Mouse (Mus musculus): ENCODE data around the gene Greb1. TPM values are rescaled to one million over a fixed set of nuclear protein-coding genes. Genes with fewer than 3 reads are reported as not detected.

Gene Greb1
- polyA plus RNA-seq, 1 experiment from 2014 or later = 2.0 TPM

GRCm38 (mm10) chr12:16805511-16805910 is 4.8 kb upstream of the Greb1 start:
- DNase-seq (ENCODE audit: low spot score) = peak; percentile 77

GRCm38 (mm10) chr12:16803956-16804430 is 3.3 kb upstream of the Greb1 start:
- DNase-seq (ENCODE audit: low spot score) = no peak

GRCm38 (mm10) chr12:16803237-16803955 is 2.7 kb upstream of the Greb1 start:
- DNase-seq (ENCODE audit: low spot score) = no peak

DNA sequence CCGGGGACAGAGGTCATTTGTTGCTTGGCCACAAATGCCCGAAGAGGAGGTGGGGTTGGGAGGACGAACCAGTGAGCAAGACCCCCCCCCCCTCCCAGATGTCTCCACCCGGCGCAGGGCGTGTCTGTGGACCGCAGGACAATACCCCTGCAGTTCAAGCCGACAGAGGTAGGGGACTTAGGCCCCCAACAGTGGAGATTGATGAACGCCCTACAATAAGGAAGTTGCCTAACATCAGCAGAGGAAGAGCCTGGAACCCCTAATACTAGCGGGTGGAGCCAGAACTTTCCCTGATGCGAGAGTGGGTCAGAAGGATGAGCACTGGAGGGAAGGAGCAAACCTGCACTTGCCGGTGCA is 251 bp upstream of the Greb1 start:
- no peak for DNase-seq (ENCODE audit: low spot score)

GRCm38 (mm10) chr12:16799928-16800258 is 793 bp downstream of the Greb1 start:
- no peak for DNase-seq (ENCODE audit: low spot score)

DNA sequence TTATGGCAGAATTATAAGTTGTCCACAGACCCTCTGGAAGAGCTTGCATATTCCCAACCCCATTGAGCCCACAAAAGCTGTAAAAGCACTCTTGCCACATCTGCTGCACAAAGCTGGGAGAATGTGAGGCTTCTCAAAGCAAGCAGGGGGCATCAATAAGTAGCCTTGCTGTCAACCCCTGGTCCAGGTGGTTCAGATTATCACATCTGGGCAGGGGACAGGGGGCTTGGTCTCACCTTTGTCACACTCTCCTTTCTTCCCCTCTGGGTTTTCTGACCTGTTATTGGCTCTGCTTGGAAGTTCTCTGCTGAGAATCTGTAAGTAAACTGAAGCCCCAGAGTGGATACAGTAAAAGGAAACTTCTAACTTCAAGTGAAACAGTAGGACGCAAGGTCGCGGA is 1.8 kb downstream of the Greb1 start:
- DNase-seq (ENCODE audit: low spot score) = no peak

GRCm38 (mm10) chr12:16795781-16796180 is 4.9 kb downstream of the Greb1 start:
- DNase-seq (ENCODE audit: low spot score) = no peak

DNA sequence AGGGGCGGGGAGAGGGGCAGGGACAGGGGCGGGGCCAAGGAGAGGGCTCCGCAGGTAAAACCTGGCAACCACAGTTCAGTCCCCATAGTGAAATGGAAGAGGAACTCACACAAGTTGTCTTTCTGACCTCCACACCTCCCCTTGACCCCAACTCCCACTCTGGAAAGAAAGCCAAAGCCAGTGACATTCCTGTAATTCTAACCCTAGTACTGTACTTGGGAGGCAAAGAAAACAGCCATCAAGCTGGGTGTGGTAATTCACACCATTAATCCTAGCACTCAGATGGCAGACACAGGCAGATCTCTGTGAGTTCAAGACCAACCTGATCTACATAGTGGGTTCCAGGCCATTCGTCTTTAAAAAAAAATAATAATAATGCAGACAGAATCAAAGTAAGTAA is 7.3 kb downstream of the Greb1 start:
- DNase-seq (ENCODE audit: low spot score) = no peak

- no peak for DNase-seq (ENCODE audit: low spot score)
Measured at GRCm38 (mm10) chr12:16790456-16790855, 10.2 kb downstream of the Greb1 start.

DNA sequence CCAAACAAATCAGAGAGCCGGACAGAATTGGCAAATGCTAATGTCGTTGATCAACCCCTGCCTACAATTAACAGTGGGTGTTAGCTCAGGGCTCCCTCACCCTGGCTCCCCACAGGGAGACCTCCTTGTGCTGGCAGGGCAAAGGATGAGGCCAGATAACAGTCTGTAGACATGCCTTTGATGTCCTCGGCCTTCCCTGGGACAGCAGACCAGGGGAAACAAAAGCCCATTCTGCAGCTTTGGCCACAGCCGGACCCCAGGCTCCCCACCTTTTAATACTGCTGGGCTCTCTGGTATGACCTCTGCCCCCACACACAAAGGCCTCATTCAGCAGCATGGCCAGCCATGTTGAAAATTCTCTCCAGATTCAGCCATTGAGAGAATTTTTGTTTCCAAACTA is 10.9 kb downstream of the Greb1 start:
- no peak for DNase-seq (ENCODE audit: low spot score)

DNA sequence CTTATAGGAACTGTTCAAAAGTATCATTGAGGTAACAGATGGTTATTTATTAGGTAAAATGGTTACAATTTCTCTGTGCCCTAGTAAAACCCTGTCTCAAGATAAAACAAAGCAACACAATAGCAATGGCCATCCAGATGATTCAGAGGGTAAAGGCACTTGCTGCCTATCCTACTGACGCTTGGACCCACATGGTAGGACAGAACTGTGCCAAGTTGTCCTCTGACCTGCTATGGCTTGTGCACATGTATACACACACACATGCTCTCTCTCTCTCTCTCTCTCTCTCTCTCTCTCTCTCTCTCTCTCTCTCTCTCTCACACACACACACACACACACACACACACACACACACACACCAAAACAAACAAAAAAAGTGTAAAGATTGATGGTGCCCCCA is 11.5 kb downstream of the Greb1 start:
- DNase-seq (ENCODE audit: low spot score) = no peak

- no peak for DNase-seq (ENCODE audit: low spot score)
Measured at GRCm38 (mm10) chr12:16788600-16788999, 12.1 kb downstream of the Greb1 start.

DNA sequence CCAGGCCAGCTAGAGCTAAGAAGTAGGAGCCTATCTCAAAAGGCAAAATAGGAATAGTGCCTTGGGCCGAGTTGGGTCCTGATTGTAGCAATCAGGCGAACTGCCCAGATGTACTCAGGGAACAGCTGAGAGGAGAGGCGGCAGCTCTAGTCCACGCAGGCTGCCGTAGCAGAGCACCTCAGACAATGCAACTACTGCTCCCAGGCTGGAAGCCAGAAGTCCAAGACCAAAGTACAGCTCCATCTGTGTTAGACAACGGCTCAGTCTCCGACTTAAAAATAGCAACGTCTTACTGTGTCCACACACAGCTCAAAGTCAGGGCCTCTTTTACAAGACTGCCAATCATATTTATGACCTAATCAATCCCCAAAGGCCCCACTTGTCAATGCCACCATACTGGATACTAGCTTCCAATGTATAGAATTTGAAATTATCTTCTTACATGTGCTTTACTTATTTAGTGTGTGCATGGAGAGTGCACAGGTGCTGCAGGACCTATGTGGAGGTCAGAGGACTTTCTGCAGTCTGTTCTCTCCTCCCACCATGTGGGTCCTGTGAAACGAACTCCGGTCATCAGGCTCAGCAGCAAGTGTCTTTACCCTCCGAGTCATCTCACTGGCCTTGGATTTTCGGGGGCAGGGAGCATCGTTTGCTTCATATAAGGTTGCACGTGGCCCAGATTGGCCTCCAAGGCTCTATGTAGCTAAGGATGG is 19.5 kb downstream of the Greb1 start:
- DNase-seq (ENCODE audit: low spot score) = no peak

GRCm38 (mm10) chr12:16780320-16780719 is 20.4 kb downstream of the Greb1 start:
- DNase-seq (ENCODE audit: low spot score) = no peak

DNA sequence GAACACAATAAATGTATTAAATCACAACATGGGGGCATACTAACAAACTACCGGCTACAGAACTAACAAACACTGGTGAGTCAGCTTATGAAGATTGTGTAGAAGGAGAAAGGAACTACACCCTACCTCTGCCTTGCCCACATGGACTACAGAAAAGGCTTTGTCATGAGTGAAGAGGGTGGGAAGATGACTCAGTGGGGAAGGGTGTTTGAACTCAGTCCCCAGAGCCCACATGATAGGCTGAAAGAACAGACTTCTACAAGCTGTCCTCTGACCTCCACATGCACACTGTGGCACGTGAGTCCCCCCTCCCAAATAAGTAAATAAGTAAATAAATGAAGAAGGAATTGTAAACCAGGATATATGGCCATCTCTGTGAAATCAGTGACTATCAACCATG is 21.5 kb downstream of the Greb1 start:
- DNase-seq (ENCODE audit: low spot score) = no peak

GRCm38 (mm10) chr12:16778523-16778922 is 22.2 kb downstream of the Greb1 start:
- DNase-seq (ENCODE audit: low spot score) = no peak

DNA sequence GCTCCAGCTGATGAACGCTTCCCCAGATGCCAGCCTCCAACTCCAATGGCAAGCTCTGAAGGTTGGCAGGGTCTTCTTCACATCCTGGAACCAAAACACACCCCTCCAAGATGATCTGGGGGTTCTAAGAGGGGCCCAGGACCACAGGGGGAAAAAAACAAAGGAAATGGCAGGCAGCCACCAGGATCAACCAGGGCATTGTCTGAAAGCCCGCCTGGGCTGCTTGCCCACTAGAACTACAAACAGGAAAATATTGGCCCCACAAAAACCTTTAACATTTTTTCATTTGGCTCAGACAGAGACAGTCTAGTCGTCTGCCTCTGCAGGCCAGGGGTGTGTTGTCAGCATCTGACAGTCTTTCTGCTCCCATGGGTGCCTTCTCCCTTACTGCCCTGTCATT is 25.3 kb downstream of the Greb1 start:
- DNase-seq (ENCODE audit: low spot score) = no peak

DNA sequence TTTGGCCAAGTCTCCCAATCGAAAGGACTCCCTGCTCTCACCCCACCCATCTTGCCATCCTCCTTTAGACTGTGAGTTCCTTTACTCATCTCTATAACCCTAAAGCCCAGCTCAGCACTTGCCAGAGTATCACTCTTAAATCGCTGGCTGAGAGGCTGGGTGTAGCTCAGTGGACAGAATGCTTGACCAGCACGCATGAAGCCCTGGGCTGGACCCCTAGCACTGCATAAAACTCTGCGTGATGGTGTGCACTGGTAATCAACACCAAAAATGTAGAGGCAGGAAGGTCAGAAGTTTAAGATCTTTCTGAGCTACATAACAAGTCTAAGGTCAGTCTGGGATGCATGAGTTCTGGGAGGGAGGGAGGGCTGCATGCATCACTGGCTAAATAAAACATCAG is 26.1 kb downstream of the Greb1 start:
- no peak for DNase-seq (ENCODE audit: low spot score)

DNA sequence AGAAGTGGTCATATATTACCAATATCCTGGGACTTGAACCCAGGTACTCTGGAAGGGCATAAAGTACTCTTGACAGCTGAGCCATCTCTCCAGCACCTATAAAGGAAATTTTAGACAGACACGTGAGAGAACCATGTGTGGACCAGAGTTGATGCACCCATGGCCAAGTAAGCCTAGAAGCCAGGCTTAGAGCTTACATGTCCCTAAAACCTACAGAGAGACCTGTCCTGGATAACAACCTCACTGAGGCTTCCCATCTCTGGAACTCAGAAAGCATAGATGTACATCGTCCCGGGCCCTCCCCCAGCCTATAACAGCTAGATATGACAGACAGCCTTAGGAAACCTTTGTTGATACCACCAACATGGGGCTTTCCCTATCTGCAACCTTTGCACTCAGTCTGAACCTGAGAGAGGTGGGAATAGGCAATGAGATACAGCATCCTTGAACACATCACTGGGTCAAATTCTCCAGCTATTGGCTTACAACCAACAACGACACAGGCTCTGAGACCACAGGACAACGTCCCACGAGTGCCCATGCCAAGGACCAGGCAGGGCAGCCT is 31.0 kb downstream of the Greb1 start:
- no peak for DNase-seq (ENCODE audit: low spot score)

GRCm38 (mm10) chr12:16768711-16769110 is 32.0 kb downstream of the Greb1 start:
- DNase-seq (ENCODE audit: low spot score) = no peak

DNA sequence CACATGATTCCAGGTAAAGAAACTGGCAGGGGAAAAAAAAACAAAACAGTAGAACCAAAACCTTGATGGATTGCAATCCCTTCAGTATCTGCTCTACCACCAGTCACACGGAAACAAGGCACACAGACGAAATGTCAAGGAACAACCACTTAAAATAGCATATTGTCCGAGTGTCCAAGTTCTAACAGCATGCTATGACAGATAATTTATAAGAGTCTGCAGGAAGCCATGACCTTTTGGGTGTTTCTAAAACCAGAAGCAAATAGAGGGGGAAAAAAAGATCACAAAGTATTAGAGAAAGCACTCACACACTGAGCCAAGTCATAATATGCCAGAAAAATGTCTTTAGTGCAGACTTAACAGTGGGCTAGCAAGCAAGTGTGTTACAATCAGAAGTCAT is 32.4 kb downstream of the Greb1 start:
- no peak for DNase-seq (ENCODE audit: low spot score)

- no peak for DNase-seq (ENCODE audit: low spot score)
Measured at GRCm38 (mm10) chr12:16764776-16765445, 35.8 kb downstream of the Greb1 start.
